Mouse (Mus musculus) heart, embryonic 16.5 days (tissue): ENCODE data around the gene 1700001C19Rik. TPM values are rescaled to one million over a fixed set of nuclear protein-coding genes. Genes with fewer than 3 reads are reported as not detected.

Experiments used
- ATAC-seq: fragments of 200-750 bp; cut with Nextera tagmentation; replicated peaks from 2 replicates; pipeline ENCODE4 v1.8.0; 2017; ENCODE audit warnings: moderate number of reproducible peaks; ENCODE audit not compliant: insufficient read depth, low FRiP score; ENCODE audit errors: extremely low read depth
- H3K27ac ChIP-seq: fragments of 300-500 bp; sonication (generic); 2 replicates; pipeline ENCODE4 v1.5.1; 2014; ENCODE audit warnings: mild to moderate bottlenecking, low read length, control low read depth, moderate library complexity
- H3K27me3 ChIP-seq: fragments of 300-500 bp; sonication (generic); 2 replicates; pipeline ENCODE4 v1.6.1; 2014; ENCODE audit warnings: low read length, mixed read lengths; ENCODE audit not compliant: control insufficient read depth, insufficient read depth
- H3K36me3 ChIP-seq: fragments of 300-500 bp; sonication (generic); 2 replicates; pipeline ENCODE4 v1.6.1; 2014; ENCODE audit not compliant: control insufficient read depth, insufficient read depth
- H3K4me1 ChIP-seq: fragments of 300-500 bp; sonication (generic); 2 replicates; pipeline ENCODE4 v1.6.1; 2014; ENCODE audit warnings: low read length, mixed read lengths; ENCODE audit not compliant: control insufficient read depth, insufficient read depth
- H3K4me2 ChIP-seq: fragments of 300-500 bp; sonication (generic); 2 replicates; pipeline ENCODE4 v1.6.1; 2014; ENCODE audit warnings: low read depth, mild to moderate bottlenecking, control low read depth, low read length
- H3K4me3 ChIP-seq: fragments of 300-500 bp; sonication (generic); 2 replicates; pipeline ENCODE4 v1.5.1; 2014; ENCODE audit warnings: mild to moderate bottlenecking, control low read depth, low read length
- H3K9ac ChIP-seq: fragments of 300-500 bp; sonication (generic); 2 replicates; pipeline ENCODE4 v1.6.1; 2014; ENCODE audit warnings: low read length, control low read depth
- H3K9me3 ChIP-seq: fragments of 300-500 bp; sonication (generic); replicated peaks from 2 replicates; pipeline ENCODE4 v1.6.1; 2016; ENCODE audit warnings: low read length; ENCODE audit not compliant: control insufficient read depth
- WGBS: fragments of 180-500 bp; shearing (Covaris S2); extraction: QIAGEN DNeasy Blood & Tissue Kit; methylation state at CpG from one replicate; pipeline ENCODE4 v1.1.7; 2014; 5-methylcytosine and 5-hydroxymethylcytosine counted together
- polyA plus RNA-seq: library from polyadenylated mRNA; unstranded; fragments of >200 nt; fragmentation: Nextera tagmentation; extraction: Ambion mirVana; gene quantifications from 2 replicates; pipeline ENCODE4 v1.2.1, GENCODE M21; 2015

1700001C19Rik gene
- polyA plus RNA-seq, 1 experiment from 2014 or later = 0.64 TPM

- no peak for ATAC-seq
Measured at GRCm38 (mm10) chr17:47473434-47473974, 36.3 kb upstream of the 1700001C19Rik start.

GRCm38 (mm10) chr17:47472435-47473350 is 35.5 kb upstream of the 1700001C19Rik start:
- no peak for ATAC-seq
- H3K9me3 ChIP-seq = no peaks in the 10 kb centered on the region
- H3K36me3 ChIP-seq = no peaks in the 10 kb centered on the region
- no peak overlapping the region for H3K4me3 ChIP-seq
- WGBS = 27% methylated on average over 15 of the region's 15 CpGs
- H3K27me3 ChIP-seq = peaks cover 5% of the 10 kb centered on the region; the same call in 1 of the 2 replicates
- no peak overlapping the region for H3K9ac ChIP-seq
- H3K27ac ChIP-seq = no peak overlapping the region
- H3K4me2 ChIP-seq = no peak overlapping the region
- H3K4me1 ChIP-seq = peaks cover 5% of the 10 kb centered on the region

More at GRCm38 (mm10) chr17:47473434-47473974, 36.3 kb upstream of the 1700001C19Rik start:
- Histone ChIP-seq H3K4me2 (no peak overlapping the region), H3K4me3 (no peak overlapping the region), H3K27ac (no peak overlapping the region), H3K36me3 (no peaks in the 10 kb centered on the region), H3K4me1 (peaks cover 5% of the 10 kb centered on the region), H3K27me3 (no peaks in the 10 kb centered on the region), H3K9me3 (no peaks in the 10 kb centered on the region), H3K9ac (no peak overlapping the region)
- WGBS = 13% methylated on average over 8 of the region's 8 CpGs

GRCm38 (mm10) chr17:47470686-47471085 is 33.5 kb upstream of the 1700001C19Rik start:
- no peaks in the 10 kb centered on the region for H3K9me3 ChIP-seq
- ATAC-seq = peak; percentile 34; the same call in 1 of the 2 replicates
- no peaks in the 10 kb centered on the region for H3K36me3 ChIP-seq
- no peak overlapping the region for H3K4me2 ChIP-seq
- no peak overlapping the region for H3K4me3 ChIP-seq
- H3K4me1 ChIP-seq = peaks cover 5% of the 10 kb centered on the region
- peaks cover 7% of the 10 kb centered on the region; the same call in 1 of the 2 replicates for H3K27me3 ChIP-seq
- no peak overlapping the region for H3K27ac ChIP-seq
- WGBS = 76% methylated on average over 5 of the region's 5 CpGs
- H3K9ac ChIP-seq = no peak overlapping the region

- H3K4me1 ChIP-seq = peaks cover 5% of the 10 kb centered on the region
- H3K27me3 ChIP-seq = peaks cover 7% of the 10 kb centered on the region; the same call in 1 of the 2 replicates
- no peaks in the 10 kb centered on the region for H3K36me3 ChIP-seq
- no peak for ATAC-seq
- WGBS = 82% methylated on average over 4 of the region's 4 CpGs
- H3K4me3 ChIP-seq = no peak overlapping the region
- no peak overlapping the region for H3K9ac ChIP-seq
- no peak overlapping the region for H3K27ac ChIP-seq
- H3K9me3 ChIP-seq = no peaks in the 10 kb centered on the region
- H3K4me2 ChIP-seq = no peak overlapping the region
Measured at GRCm38 (mm10) chr17:47470121-47470520, 32.9 kb upstream of the 1700001C19Rik start.

GRCm38 (mm10) chr17:47469642-47470041 is 32.5 kb upstream of the 1700001C19Rik start:
- H3K9ac ChIP-seq = no peak overlapping the region
- no peak for ATAC-seq
- WGBS = 89% methylated on average over 4 of the region's 4 CpGs
- peaks cover 7% of the 10 kb centered on the region; the same call in 1 of the 2 replicates for H3K27me3 ChIP-seq
- no peak overlapping the region for H3K4me2 ChIP-seq
- no peak overlapping the region for H3K27ac ChIP-seq
- no peaks in the 10 kb centered on the region for H3K36me3 ChIP-seq
- H3K9me3 ChIP-seq = no peaks in the 10 kb centered on the region
- peaks cover 5% of the 10 kb centered on the region for H3K4me1 ChIP-seq
- H3K4me3 ChIP-seq = no peak overlapping the region

GRCm38 (mm10) chr17:47468466-47468865 is 31.3 kb upstream of the 1700001C19Rik start:
- Histone ChIP-seq H3K4me1 (peaks cover 5% of the 10 kb centered on the region), H3K4me2 (peak overlapping the region; percentile 55), H3K9ac (peak overlapping the region; percentile 54), H3K36me3 (no peaks in the 10 kb centered on the region), H3K27me3 (peaks cover 7% of the 10 kb centered on the region; the same call in 1 of the 2 replicates), H3K27ac (no peak overlapping the region), H3K9me3 (no peaks in the 10 kb centered on the region), H3K4me3 (peak overlapping the region; percentile 36)
- ATAC-seq = no peak
- 16% methylated on average over 34 of the region's 34 CpGs for WGBS

GRCm38 (mm10) chr17:47468063-47468462 is 30.9 kb upstream of the 1700001C19Rik start:
- H3K27me3 ChIP-seq = peaks cover 7% of the 10 kb centered on the region; the same call in 1 of the 2 replicates
- 30% methylated on average over 13 of the region's 14 CpGs for WGBS
- H3K4me3 ChIP-seq = peak overlapping the region; percentile 36
- H3K9me3 ChIP-seq = no peaks in the 10 kb centered on the region
- ATAC-seq = no peak
- peak overlapping the region; percentile 55 for H3K4me2 ChIP-seq
- H3K36me3 ChIP-seq = no peaks in the 10 kb centered on the region
- H3K9ac ChIP-seq = peak overlapping the region; percentile 54
- H3K4me1 ChIP-seq = peaks cover 7% of the 10 kb centered on the region
- H3K27ac ChIP-seq = no peak overlapping the region

GRCm38 (mm10) chr17:47467659-47468058 is 30.5 kb upstream of the 1700001C19Rik start:
- Histone ChIP-seq H3K27me3 (peaks cover 7% of the 10 kb centered on the region; the same call in 1 of the 2 replicates), H3K4me1 (peaks cover 10% of the 10 kb centered on the region), H3K9me3 (no peaks in the 10 kb centered on the region), H3K9ac (no peak overlapping the region), H3K27ac (no peak overlapping the region), H3K4me3 (no peak overlapping the region), H3K36me3 (no peaks in the 10 kb centered on the region), H3K4me2 (no peak overlapping the region)
- 74% methylated on average over 11 of the region's 11 CpGs for WGBS
- ATAC-seq = no peak

- no peak for ATAC-seq
- H3K9ac ChIP-seq = no peak overlapping the region
Measured at GRCm38 (mm10) chr17:47466284-47466683, 29.1 kb upstream of the 1700001C19Rik start.

More at GRCm38 (mm10) chr17:47466284-47466683, 29.1 kb upstream of the 1700001C19Rik start:
- 44% methylated on average over 9 of the region's 9 CpGs for WGBS
- no peaks in the 10 kb centered on the region for H3K9me3 ChIP-seq
- no peak overlapping the region for H3K4me3 ChIP-seq
- H3K27ac ChIP-seq = no peak overlapping the region
- H3K4me1 ChIP-seq = peaks cover 15% of the 10 kb centered on the region
- no peak overlapping the region for H3K4me2 ChIP-seq
- H3K36me3 ChIP-seq = no peaks in the 10 kb centered on the region
- H3K27me3 ChIP-seq = peaks cover 7% of the 10 kb centered on the region; the same call in 1 of the 2 replicates
